ENCODE assay signal across 20 mouse cellular contexts in genomic region chr13:45852288-45852687, GRCm38 (mm10).
DNase-seq lines count a peak whose midpoint lies in the region; ATAC-seq lines count a peak whose summit lies in the region.
"Had no signal": no experiment of that assay in that cellular context is flagged by ENCODE, and none has a peak within 500 bp of the region (broad histone marks: within the 10 kb centered on the region; RNA-seq: fewer than 3 reads in every experiment).

No protein-coding gene starts in this region.

- ATAC-seq in CD4-positive, CD25-positive, alpha-beta regulatory T cell, adult 4 months = peak; percentile 77
- ATAC-seq in monocyte, adult 5-6 weeks (replicated peaks; ENCODE audit: insufficient number of reproducible peaks, low FRiP score, low TSS enrichment, poor library complexity, severe bottlenecking) = no peak
- no peak for ATAC-seq in erythroid progenitor cell, adult 5-6 weeks (replicated peaks; ENCODE audit: low FRiP score, poor library complexity, severe bottlenecking)
- ATAC-seq: forebrain, embryonic 13.5 days; midbrain, embryonic 13.5 days had no signal

- DNase-seq in thymus, postnatal 0 days (ENCODE audit: low spot score) = peak; percentile 42
- no peak for DNase-seq in thymus, postnatal 25 days
- DNase-seq in induced T-regulatory cell, adult 2 months (ENCODE audit: low read depth) = peak; percentile 88
- DNase-seq in kidney, postnatal 25 days = no peak
- DNase-seq: adrenal gland, postnatal 14 days; cerebellum, adult 2 months; cerebellum, postnatal 36 days; embryo, embryonic 11 days; gastrocnemius, postnatal 36 days; kidney, adult 2 months; kidney, postnatal 10 days; left cerebral cortex, postnatal 4 days; lung, embryonic 14.5 days; right cerebral cortex, adult 18-20 months; right cerebral cortex, postnatal 4 days had no signal

Comparison
In these comparisons a context has a peak if more than half of its experiments do, and no peak if none do; other contexts are left out.
1. DNase-seq: peak in thymus, postnatal 0 days (single experiment) and induced T-regulatory cell, adult 2 months (single experiment); none in thymus, postnatal 25 days (single experiment) and kidney, postnatal 25 days (0 of 2).